Mouse (Mus musculus) hindbrain, embryonic 13.5 days (tissue): ENCODE measurements around the gene Itgb4. TPM values are rescaled to one million over a fixed set of nuclear protein-coding genes. Genes with fewer than 3 reads are reported as not detected.

ENCODE experiments used
- ATAC-seq: fragments of 200-750 bp; cut with Nextera tagmentation; 2 replicates; pipeline ENCODE4 v1.8.0; 2017; ENCODE audit warnings: moderate TSS enrichment; ENCODE audit not compliant: low FRiP score
- H3K27ac ChIP-seq: fragments of 300-500 bp; sonication (generic); 2 replicates; pipeline ENCODE4 v1.5.1; 2015; ENCODE audit warnings: inconsistent platforms, mild to moderate bottlenecking, moderate library complexity
- H3K27me3 ChIP-seq: fragments of 300-500 bp; sonication (generic); 2 replicates; pipeline ENCODE4 v1.6.1; 2015; ENCODE audit warnings: mild to moderate bottlenecking, inconsistent platforms
- H3K36me3 ChIP-seq: fragments of 300-500 bp; sonication (generic); 2 replicates; pipeline ENCODE4 v1.6.1; 2015; ENCODE audit warnings: mild to moderate bottlenecking, inconsistent platforms
- H3K4me1 ChIP-seq: fragments of 300-500 bp; sonication (generic); replicated peaks from 2 replicates; pipeline ENCODE4 v1.6.1; 2015; ENCODE audit warnings: inconsistent platforms
- H3K4me2 ChIP-seq: fragments of 300-500 bp; sonication (generic); 2 replicates; pipeline ENCODE4 v1.6.1; 2015; ENCODE audit warnings: inconsistent platforms, mild to moderate bottlenecking, moderate library complexity
- H3K4me3 ChIP-seq: fragments of 300-500 bp; sonication (generic); 2 replicates; pipeline ENCODE4 v1.5.1; 2015; ENCODE audit warnings: mild to moderate bottlenecking, inconsistent platforms
- H3K9ac ChIP-seq: fragments of 300-500 bp; sonication (generic); 2 replicates; pipeline ENCODE4 v1.6.1; 2015; ENCODE audit warnings: mild to moderate bottlenecking, inconsistent platforms
- H3K9me3 ChIP-seq: fragments of 300-500 bp; sonication (generic); 2 replicates; pipeline ENCODE4 v1.6.1; 2016; ENCODE audit warnings: inconsistent platforms
- WGBS: fragments of 180-500 bp; shearing (Covaris S2); methylation state at CpG from one replicate; pipeline ENCODE4 v1.1.7; 2015; 5-methylcytosine and 5-hydroxymethylcytosine counted together
- polyA plus RNA-seq: library from polyadenylated mRNA; unstranded; fragments of >200 nt; fragmentation: Nextera tagmentation; extraction: Ambion mirVana; gene quantifications from 2 replicates; pipeline ENCODE4 v1.2.1, GENCODE M21; 2015

Itgb4 gene
- polyA plus RNA-seq, 1 experiment from 2014 or later, result 1.3 TPM

DNA sequence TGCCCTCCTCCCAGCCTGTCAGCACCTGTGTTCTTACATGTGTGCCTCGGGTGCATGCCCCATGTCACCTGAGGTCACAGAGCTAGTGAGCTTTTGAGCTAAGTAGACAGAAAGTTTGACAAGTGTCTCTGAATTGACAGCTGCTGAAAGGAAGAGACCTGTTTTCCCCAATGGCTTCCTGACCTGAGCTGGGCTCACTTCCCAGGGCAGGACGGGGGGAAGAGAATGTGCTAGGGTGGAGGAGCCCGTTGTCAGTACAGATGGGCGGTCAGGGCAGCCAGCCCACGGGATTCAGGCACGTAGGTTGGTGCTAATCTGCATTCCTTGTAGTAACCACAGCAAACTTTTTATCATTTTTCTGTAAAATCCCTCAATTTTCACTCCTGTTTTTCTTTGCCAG, 66.1 kb downstream of the Itgb4 start:
- H3K4me1 ChIP-seq, result no peaks in the 10 kb centered on the region
- no peak overlapping the region for H3K4me2 ChIP-seq
- no peak overlapping the region for H3K9ac ChIP-seq
- no peak for ATAC-seq
- no peaks in the 10 kb centered on the region for H3K27me3 ChIP-seq
- no peak overlapping the region for H3K27ac ChIP-seq
- WGBS, result 94% methylated on average over 6 of the region's 6 CpGs
- H3K4me3 ChIP-seq, result no peak overlapping the region
- H3K9me3 ChIP-seq, result no peaks in the 10 kb centered on the region
- peaks cover 43% of the 10 kb centered on the region for H3K36me3 ChIP-seq

DNA sequence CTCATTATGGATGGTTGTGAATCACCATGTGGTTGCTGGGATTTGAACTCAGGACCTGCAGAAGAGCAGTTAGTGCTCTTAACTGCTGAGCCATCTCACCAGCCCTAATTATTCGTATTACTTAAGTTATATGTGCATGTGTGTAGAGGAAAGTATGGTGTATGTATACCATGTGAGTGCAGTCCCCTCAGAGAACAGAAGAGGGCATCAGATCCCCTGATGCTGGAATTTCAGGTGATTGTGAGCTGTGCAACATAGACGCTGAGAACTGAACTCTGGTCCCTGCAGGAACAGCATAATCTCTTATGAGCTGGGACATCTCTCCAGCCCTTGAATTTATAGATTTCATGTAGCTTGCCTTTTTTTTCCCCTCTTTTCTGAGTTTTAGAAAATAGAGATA, 67.3 kb downstream of the Itgb4 start:
- H3K27me3 ChIP-seq, result no peaks in the 10 kb centered on the region
- H3K4me3 ChIP-seq, result no peak overlapping the region
- ATAC-seq, result no peak
- no peak overlapping the region for H3K9ac ChIP-seq
- H3K27ac ChIP-seq, result no peak overlapping the region
- H3K4me1 ChIP-seq, result no peaks in the 10 kb centered on the region
- WGBS, result 99% methylated on average over 2 of the region's 2 CpGs
- H3K4me2 ChIP-seq, result no peak overlapping the region
- H3K9me3 ChIP-seq, result no peaks in the 10 kb centered on the region
- peaks cover 52% of the 10 kb centered on the region for H3K36me3 ChIP-seq

DNA sequence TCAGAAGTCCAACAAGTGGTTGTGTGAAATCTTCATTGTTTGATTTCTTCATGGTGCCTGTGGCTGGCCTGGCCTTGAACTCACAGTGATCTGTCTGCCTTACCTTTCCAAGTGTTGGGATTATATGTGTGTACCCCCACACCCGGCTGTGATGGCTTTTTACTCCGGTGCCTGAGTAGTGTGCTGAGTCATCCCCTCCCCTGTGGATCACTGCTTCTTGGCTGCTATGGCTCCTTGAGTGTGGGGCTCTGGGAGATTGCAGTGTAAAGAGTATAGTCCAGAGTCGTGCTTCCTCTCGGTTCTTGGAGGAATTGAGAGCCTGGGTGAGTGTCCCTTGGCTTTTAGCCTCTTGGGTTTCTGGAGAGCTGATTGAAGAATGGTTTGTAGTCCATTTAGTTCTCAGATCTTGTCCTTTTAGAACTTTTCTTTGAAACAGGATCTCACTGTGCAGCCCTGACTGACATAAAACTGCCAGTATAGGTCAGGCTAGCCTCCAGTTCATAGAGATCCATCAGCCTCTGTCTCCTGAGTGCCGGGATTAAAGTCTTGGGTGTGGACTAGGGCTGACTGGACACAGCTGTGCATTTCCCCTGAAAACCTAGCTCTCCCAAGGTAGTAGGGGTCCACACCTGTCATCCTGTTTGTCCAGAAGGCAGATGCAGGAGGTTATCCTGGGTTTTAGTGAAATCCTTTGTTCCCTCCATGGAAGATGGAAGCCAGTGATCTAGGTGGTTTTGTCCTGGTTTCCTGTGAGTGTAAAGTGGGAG, 68.0 kb downstream of the Itgb4 start:
- Histone ChIP-seq H3K9me3 (no peaks in the 10 kb centered on the region), H3K36me3 (peaks cover 59% of the 10 kb centered on the region), H3K27ac (no peak overlapping the region), H3K9ac (no peak overlapping the region), H3K4me1 (no peaks in the 10 kb centered on the region), H3K4me2 (no peak overlapping the region), H3K27me3 (no peaks in the 10 kb centered on the region), H3K4me3 (no peak overlapping the region)
- 92% methylated on average over 5 of the region's 5 CpGs for WGBS
- no peak for ATAC-seq

DNA sequence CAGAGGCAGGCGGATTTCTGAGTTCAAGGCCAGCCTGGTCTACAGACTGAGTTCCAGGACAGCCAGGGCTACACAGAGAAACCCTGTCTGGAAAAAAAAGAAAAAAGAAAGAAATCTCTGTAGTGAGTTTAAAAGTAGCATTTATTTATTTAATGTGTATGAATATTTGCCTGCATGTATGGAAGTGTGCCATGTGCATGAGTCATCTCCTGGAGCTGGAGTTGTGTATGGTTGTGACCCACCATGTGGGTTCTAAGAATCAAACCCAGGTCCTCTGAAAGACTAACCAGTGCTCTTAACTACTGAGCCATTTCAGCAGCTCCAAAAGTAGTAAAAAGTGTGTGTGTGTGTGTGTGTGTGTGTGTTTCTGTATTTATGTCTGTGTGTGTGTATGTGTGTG, 68.8 kb downstream of the Itgb4 start:
- no peak overlapping the region for H3K9ac ChIP-seq
- peaks cover 64% of the 10 kb centered on the region for H3K36me3 ChIP-seq
- no peak for ATAC-seq
- no peak overlapping the region for H3K27ac ChIP-seq
- no peak overlapping the region for H3K4me2 ChIP-seq
- H3K4me1 ChIP-seq, result no peaks in the 10 kb centered on the region
- H3K27me3 ChIP-seq, result no peaks in the 10 kb centered on the region
- no peak overlapping the region for H3K4me3 ChIP-seq
- WGBS, result 100% methylated on average over 1 of the region's 1 CpGs
- no peaks in the 10 kb centered on the region for H3K9me3 ChIP-seq

DNA sequence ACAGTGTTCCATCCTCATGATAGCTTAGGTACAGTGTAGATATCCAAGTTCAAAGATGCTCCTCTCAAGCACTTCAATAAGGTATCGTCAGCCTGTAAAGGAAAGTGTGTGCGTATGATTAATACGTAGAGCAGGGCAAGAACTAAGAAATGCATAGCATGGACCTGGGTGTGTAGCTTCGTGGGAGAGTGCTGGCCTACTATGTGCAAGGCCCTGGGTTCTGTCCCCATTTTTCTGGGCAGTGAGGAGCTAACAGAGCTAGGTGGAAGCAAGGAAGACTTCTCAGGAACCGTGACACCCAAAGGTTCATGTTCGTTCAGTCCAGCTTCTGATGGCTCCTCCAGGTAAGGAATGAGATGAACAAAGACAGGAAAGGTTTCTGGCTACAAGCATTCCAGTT, 70.7 kb downstream of the Itgb4 start:
- WGBS, result 97% methylated on average over 6 of the region's 6 CpGs
- no peaks in the 10 kb centered on the region for H3K27me3 ChIP-seq
- no peaks in the 10 kb centered on the region for H3K4me1 ChIP-seq
- no peak for ATAC-seq
- H3K27ac ChIP-seq, result no peak overlapping the region
- H3K9ac ChIP-seq, result no peak overlapping the region
- no peak overlapping the region for H3K4me2 ChIP-seq
- H3K9me3 ChIP-seq, result no peaks in the 10 kb centered on the region
- no peak overlapping the region for H3K4me3 ChIP-seq
- peaks cover 70% of the 10 kb centered on the region for H3K36me3 ChIP-seq

DNA sequence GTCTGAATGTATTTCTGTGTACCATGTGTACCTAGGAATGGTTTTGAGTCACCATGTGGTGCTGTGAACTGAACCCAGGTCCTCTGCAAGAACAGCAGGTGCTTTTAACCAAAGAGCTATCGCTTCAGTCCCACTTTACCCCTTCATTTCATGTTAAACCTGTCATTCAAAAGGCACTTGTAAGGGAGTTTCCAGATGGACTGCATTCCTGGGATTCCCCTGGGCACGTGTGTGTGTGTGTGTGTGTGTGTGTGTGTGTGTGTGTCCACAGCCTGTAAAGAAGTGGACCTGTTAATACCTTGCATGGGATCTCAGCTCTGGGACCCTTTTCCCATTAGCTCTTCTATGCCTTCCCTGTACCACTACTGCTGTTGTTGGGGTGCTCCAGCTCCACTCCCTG, 75.1 kb downstream of the Itgb4 start:
- no peak overlapping the region for H3K4me2 ChIP-seq
- WGBS, result 76% methylated on average over 2 of the region's 2 CpGs
- H3K36me3 ChIP-seq, result peaks cover 93% of the 10 kb centered on the region
- no peak overlapping the region for H3K27ac ChIP-seq
- H3K27me3 ChIP-seq, result no peaks in the 10 kb centered on the region
- no peaks in the 10 kb centered on the region for H3K9me3 ChIP-seq
- no peak for ATAC-seq
- no peaks in the 10 kb centered on the region for H3K4me1 ChIP-seq
- no peak overlapping the region for H3K9ac ChIP-seq
- H3K4me3 ChIP-seq, result no peak overlapping the region

DNA sequence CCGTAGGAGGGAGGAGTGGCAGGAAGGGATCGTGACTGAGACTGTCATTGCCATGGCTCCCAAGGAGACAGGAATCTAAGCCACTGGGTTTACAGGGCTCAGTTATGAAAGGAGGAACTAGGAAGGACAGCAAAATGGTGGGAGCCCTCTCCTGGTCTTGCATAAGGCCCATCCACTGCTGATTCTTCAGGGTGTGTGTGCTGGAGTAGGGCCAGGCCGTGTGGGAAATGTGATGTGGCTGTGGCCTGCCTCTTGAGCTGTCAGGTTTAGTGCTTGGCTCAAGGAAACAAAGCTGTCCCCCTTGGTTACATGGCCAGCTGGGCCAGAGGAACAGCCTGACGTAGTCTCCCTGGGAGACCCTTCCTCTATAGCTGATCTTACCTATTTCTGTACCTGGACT, 75.7 kb downstream of the Itgb4 start:
- H3K4me3 ChIP-seq, result no peak overlapping the region
- no peak overlapping the region for H3K9ac ChIP-seq
- no peak for ATAC-seq
- 83% methylated on average over 4 of the region's 4 CpGs for WGBS
- H3K9me3 ChIP-seq, result no peaks in the 10 kb centered on the region
- H3K4me1 ChIP-seq, result no peaks in the 10 kb centered on the region
- no peak overlapping the region for H3K4me2 ChIP-seq
- H3K27ac ChIP-seq, result no peak overlapping the region
- no peaks in the 10 kb centered on the region for H3K27me3 ChIP-seq
- H3K36me3 ChIP-seq, result peaks cover 93% of the 10 kb centered on the region

DNA sequence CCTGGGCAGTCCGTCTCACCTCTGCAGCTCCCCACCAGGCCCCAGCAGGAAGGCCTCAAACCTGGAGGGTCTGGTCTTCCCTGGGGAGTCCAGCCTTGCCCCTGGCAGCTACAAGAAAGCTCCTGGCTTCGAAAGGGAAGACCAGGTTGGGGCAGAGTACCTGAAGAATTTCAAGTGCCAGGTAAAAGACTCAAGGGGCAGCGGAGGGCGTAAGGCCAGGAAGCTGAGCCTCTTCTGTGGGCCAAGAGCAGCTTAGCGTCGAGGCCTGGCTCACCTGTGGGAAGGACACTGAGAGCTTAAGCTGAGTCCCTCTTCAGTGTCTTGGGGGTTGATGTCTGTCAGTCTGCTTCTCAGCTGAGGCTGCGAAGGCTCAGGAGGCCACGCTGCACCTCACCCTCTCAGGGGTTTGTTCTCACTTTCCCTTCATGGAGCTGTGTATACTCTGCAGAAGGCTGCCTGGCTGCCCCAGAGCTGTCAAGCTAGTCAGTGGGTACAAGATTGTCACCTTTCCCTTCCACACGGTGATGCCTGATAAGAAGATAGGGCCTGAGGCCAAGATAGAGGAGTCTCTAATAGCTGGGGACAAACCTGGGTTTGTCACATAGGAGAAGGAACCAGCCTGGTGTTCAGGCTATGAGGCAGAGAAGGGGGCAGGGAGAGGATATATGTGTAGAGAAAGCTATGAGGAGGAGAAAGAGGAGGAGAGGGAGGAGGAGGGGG, 79.2 kb downstream of the Itgb4 start:
- Histone ChIP-seq H3K4me2 (no peak overlapping the region), H3K27ac (no peak overlapping the region), H3K4me1 (no peaks in the 10 kb centered on the region), H3K9me3 (no peaks in the 10 kb centered on the region), H3K36me3 (peaks cover 97% of the 10 kb centered on the region), H3K9ac (no peak overlapping the region), H3K4me3 (no peak overlapping the region), H3K27me3 (no peaks in the 10 kb centered on the region)
- 96% methylated on average over 9 of the region's 9 CpGs for WGBS
- no peak for ATAC-seq

DNA sequence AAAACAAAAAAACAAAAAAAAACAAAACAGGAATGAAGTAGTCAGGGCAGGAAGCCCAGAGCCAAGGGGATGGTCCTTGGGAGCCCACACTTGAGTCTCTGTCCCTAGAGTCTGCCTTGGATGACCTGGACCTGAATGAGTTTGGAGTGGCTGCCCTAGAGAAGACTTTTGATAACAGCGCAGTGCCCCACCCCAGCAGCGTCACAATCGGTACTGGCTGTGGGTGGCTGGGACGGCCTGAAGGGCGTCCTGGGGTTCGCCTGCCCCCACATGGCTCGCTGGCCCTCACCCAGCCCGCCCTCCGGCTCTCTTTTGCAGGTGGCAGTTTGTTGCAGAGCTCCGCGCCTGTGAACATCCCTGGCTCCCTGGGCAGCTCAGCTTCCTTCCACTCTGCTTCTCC, 81.4 kb downstream of the Itgb4 start:
- Histone ChIP-seq H3K36me3 (peaks cover 97% of the 10 kb centered on the region), H3K27me3 (no peaks in the 10 kb centered on the region), H3K4me2 (no peak overlapping the region), H3K4me3 (no peak overlapping the region), H3K9me3 (no peaks in the 10 kb centered on the region), H3K27ac (no peak overlapping the region), H3K9ac (no peak overlapping the region), H3K4me1 (no peaks in the 10 kb centered on the region)
- ATAC-seq, result no peak
- 90% methylated on average over 11 of the region's 11 CpGs for WGBS

DNA sequence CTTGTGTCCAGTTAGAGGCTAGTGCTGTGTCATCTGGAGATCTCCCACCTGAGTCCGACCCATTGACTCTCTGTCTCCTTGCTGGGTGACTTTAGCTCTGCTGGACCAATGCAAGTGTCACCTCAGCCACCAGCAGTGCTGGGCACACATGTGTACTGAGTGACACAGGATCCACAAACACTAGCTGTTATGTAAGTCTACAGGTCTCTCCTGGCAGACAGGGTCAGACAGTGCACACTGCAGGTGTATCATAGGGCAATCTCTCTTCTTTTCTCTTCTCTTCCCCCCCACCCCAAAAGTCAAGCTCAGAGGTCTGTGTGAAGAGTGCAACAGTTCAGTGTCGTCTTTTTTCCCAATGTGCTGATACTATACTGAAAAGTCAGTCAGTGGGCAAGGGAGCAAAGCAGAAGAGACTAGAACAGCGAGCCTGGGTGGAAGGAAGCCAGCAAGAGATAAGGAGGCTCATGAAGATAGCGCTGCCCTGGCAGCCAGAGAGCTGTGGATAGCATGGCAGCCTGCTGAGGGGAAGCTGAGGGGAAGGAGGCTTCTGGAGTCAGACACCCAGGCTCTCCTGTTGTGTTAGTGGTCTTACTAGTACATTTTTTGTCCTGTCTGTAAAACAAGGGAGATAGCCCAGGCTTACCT, 82.8 kb downstream of the Itgb4 start:
- ATAC-seq, result no peak
- no peak overlapping the region for H3K4me2 ChIP-seq
- 92% methylated on average over 4 of the region's 4 CpGs for WGBS

More for the DNA sequence above, 82.8 kb downstream of the Itgb4 start:
- no peak overlapping the region for H3K27ac ChIP-seq
- no peaks in the 10 kb centered on the region for H3K4me1 ChIP-seq
- H3K4me3 ChIP-seq, result no peak overlapping the region
- H3K27me3 ChIP-seq, result no peaks in the 10 kb centered on the region
- no peaks in the 10 kb centered on the region for H3K9me3 ChIP-seq
- no peak overlapping the region for H3K9ac ChIP-seq
- peaks cover 100% of the 10 kb centered on the region for H3K36me3 ChIP-seq
